Mouse (Mus musculus) cerebellum, adult 2 months (tissue): ENCODE data around the gene Etnk1.

Source experiments
- CTCF ChIP-seq: fragments of 200-500 bp; IDR thresholded peaks from 2 replicates; pipeline ENCODE4 v1.5.1; 2011; ENCODE audit warnings: low read depth, mild to moderate bottlenecking, control low read depth, low read length, moderate library complexity, borderline replicate concordance; ENCODE audit not compliant: insufficient read depth
- POLR2A ChIP-seq: fragments of 200-500 bp; IDR thresholded peaks from 2 replicates; pipeline ENCODE4 v1.6.1; 2011; ENCODE audit warnings: low read length, control low read depth, borderline replicate concordance; ENCODE audit not compliant: insufficient read depth

GRCm38 (mm10) chr6:143216221-143216620 is 49.2 kb downstream of the Etnk1 start:
- no peak for TF ChIP-seq CTCF
- no peak for TF ChIP-seq POLR2A
